Mouse (Mus musculus): Measurements from ENCODE around the gene Gm5901. TPM values are rescaled to one million over a fixed set of nuclear protein-coding genes. Genes with fewer than 3 reads are reported as not detected.
"Not testable (repeated sequence)": the region's sequence is repeated elsewhere in the genome, so short reads cannot be mapped to it uniquely, and the experiment has no call there.

The Gm5901 gene
- polyA plus RNA-seq, 1 experiment from 2014 or later, result not detected

- no peaks in the 10 kb centered on the region for H3K9me3 ChIP-seq (replicated peaks)
- H3K4me2 ChIP-seq, result no peak overlapping the region
- no peaks in the 10 kb centered on the region for H3K36me3 ChIP-seq
- ATAC-seq (ENCODE audit: low FRiP score), result no peak
- H3K4me1 ChIP-seq, result no peaks in the 10 kb centered on the region
- no peak overlapping the region for H3K27ac ChIP-seq (replicated peaks)
- no peak overlapping the region for H3K4me3 ChIP-seq (replicated peaks)
- no peak overlapping the region for H3K9ac ChIP-seq (replicated peaks)
- no peaks in the 10 kb centered on the region for H3K27me3 ChIP-seq (replicated peaks)
- 72% methylated on average over 1 of the region's 1 CpGs for WGBS
Observed at GRCm38 (mm10) chr7:105406322-105406721, 31.5 kb downstream of the Gm5901 start.

GRCm38 (mm10) chr7:105411874-105412632, 37.2 kb downstream of the Gm5901 start:
- not testable (repeated sequence) for H3K27ac ChIP-seq (replicated peaks); H3K4me3 ChIP-seq (replicated peaks); ATAC-seq (ENCODE audit: low FRiP score); H3K36me3 ChIP-seq; H3K4me1 ChIP-seq; H3K4me2 ChIP-seq; H3K9me3 ChIP-seq (replicated peaks); H3K9ac ChIP-seq (replicated peaks); H3K27me3 ChIP-seq (replicated peaks)
- WGBS, result 57% methylated on average over 8 of the region's 8 CpGs

DNA sequence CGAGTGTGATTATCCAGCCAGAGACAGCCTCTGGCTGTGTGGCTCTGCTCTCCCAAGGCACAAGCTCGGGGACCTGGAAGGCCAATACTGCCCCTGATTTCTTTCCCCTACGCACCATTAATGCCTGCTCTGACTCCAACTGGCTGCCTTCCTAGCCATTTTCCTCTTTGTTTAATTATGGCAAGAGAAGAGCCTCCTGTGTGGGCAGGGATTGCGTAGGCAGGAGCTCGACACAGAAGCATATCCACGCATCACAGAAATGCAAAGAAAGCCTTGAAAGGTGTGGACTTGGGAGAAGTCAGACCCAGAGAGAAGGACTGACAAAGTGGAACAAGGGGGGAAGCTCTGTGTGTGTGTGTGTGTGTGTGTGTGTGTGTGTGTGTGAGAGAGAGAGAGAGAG, 39.5 kb downstream of the Gm5901 start:
- no peak for ATAC-seq (ENCODE audit: low FRiP score)
- H3K36me3 ChIP-seq, result no peaks in the 10 kb centered on the region
- no peak overlapping the region for H3K4me2 ChIP-seq
- no peak overlapping the region for H3K27ac ChIP-seq (replicated peaks)
- no peak overlapping the region for H3K4me3 ChIP-seq (replicated peaks)
- no peaks in the 10 kb centered on the region for H3K4me1 ChIP-seq
- WGBS, result 70% methylated on average over 6 of the region's 6 CpGs
- no peak overlapping the region for H3K9ac ChIP-seq (replicated peaks)
- H3K9me3 ChIP-seq (replicated peaks), result no peaks in the 10 kb centered on the region
- H3K27me3 ChIP-seq (replicated peaks), result no peaks in the 10 kb centered on the region

- ATAC-seq (ENCODE audit: low FRiP score), result no peak
- Histone ChIP-seq H3K27me3 (replicated peaks) (no peaks in the 10 kb centered on the region), H3K9me3 (replicated peaks) (no peaks in the 10 kb centered on the region), H3K27ac (replicated peaks) (no peak overlapping the region), H3K9ac (replicated peaks) (no peak overlapping the region), H3K4me2 (no peak overlapping the region), H3K4me3 (replicated peaks) (no peak overlapping the region), H3K4me1 (no peaks in the 10 kb centered on the region), H3K36me3 (no peaks in the 10 kb centered on the region)
- WGBS, result 89% methylated on average over 7 of the region's 7 CpGs
Observed at GRCm38 (mm10) chr7:105416529-105416928, 41.7 kb downstream of the Gm5901 start.

DNA sequence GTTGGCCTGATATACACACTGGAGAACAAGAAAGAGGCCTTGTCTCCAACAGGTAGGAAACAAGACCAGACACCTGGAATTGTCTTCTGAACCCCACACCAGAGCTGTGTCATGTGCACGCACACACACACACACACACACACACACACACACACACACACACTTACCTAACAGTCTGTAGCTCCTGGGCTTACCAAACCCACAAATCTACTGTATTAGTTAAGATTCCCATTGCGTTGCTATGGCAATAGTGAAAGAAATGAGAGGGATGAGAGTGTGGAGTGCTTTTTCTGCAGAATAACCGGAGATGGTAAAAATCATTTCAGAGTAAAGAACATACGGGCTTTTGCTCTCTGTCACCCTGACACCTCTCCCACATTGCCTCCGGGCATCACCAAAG, 43.3 kb downstream of the Gm5901 start:
- Histone ChIP-seq H3K27ac (replicated peaks) (no peak overlapping the region), H3K4me1 (no peaks in the 10 kb centered on the region), H3K4me2 (no peak overlapping the region), H3K36me3 (no peaks in the 10 kb centered on the region), H3K27me3 (replicated peaks) (no peaks in the 10 kb centered on the region), H3K9me3 (replicated peaks) (no peaks in the 10 kb centered on the region), H3K9ac (replicated peaks) (no peak overlapping the region), H3K4me3 (replicated peaks) (no peak overlapping the region)
- 78% methylated on average over 5 of the region's 5 CpGs for WGBS
- no peak for ATAC-seq (ENCODE audit: low FRiP score)

DNA sequence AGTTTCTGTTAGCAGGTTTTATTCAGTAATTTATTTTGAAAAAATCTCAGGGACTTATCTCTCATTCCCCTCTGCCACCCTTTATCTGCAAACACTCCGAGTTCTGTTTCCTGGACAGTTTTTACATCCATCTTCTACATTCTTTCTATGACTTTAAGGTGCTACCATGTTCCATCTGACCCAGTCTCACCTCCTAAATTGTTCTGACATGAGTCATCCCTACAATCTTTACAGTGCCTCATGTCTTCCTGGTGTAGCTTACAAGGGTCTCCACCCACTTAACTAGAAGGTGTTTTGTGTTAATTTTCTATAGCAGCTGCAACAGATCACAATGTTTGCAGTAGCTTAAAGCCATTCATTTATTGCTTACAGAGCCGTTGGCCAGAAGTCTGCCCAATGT, 46.1 kb downstream of the Gm5901 start:
- Histone ChIP-seq H3K27ac (replicated peaks) (no peak overlapping the region), H3K4me2 (no peak overlapping the region), H3K9ac (replicated peaks) (no peak overlapping the region), H3K9me3 (replicated peaks) (no peaks in the 10 kb centered on the region), H3K4me3 (replicated peaks) (no peak overlapping the region), H3K4me1 (peaks cover 10% of the 10 kb centered on the region), H3K27me3 (replicated peaks) (peaks cover 8% of the 10 kb centered on the region; the same call in 1 of the 2 replicates), H3K36me3 (no peaks in the 10 kb centered on the region)
- no peak for ATAC-seq (ENCODE audit: low FRiP score)
- whole genome bisulfite sequencing, result 58% methylated on average over 2 of the region's 2 CpGs

DNA sequence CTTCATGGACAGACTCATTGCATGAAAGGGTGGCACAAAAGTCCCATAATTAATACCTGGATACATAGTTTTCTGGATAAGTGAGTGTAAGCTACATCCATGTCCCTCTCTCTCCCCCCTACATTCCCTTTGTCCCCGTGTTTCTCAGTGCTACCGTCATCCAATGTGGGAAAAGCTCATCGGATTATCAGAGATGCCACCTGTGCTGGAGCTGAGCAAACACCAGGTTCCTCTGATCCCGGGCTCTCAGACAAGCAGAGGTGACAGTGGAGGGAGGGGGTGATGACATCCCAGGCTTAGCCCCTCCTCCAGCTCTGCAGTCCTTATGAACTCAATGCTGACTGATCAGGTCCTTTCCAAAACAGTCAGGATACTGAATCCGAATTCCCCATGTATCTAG, 49.5 kb downstream of the Gm5901 start:
- no peak for ATAC-seq (ENCODE audit: low FRiP score)
- H3K4me1 ChIP-seq, result peaks cover 14% of the 10 kb centered on the region

DNA sequence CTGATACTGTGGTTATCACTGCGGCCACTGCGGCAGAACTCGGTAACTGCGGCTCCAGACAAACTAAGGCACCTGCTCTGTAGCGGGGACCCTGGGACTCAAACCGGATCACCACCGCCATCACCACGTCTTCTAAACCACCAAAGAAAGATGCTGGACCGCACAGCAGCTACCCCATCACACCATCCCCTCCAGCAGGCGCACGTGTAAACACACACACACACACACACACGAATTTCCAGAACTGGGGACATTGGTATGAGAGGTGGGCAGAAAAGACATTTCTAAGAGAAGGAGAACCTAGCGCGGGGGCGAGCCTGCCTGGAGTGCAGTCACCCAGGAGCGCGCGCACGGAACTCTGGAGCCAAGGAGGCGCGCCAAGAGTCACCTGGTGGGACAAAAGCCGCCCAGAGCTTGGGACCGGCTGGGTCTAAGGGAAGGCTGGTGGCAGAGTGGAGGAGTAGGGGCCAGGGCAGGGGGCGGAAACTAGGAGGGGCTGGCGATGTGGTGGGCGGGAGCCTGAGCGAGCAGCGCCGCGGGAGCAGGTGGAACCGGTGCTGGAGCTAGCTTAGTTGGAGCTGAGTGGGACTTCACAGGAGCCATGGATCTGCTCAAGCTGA, 50.7 kb downstream of the Gm5901 start, which contains the start of gene Cckbr:
Gene Cckbr (plus strand): TSS at position 308 of the 620 bp plus-strand sequence.
- Histone ChIP-seq H3K4me3 (replicated peaks) (peak within 1 kb of the TSS; percentile 54), H3K9me3 (replicated peaks) (no peaks in the 10 kb centered on the region), H3K4me2 (peak within 1 kb of the TSS; percentile 89), H3K36me3 (no peaks in the 10 kb centered on the region), H3K9ac (replicated peaks) (peak within 1 kb of the TSS; percentile 54), H3K27ac (replicated peaks) (no peak within 1 kb of the TSS), H3K27me3 (replicated peaks) (peaks cover 18% of the 10 kb centered on the region), H3K4me1 (peaks cover 14% of the 10 kb centered on the region)
- ATAC-seq (ENCODE audit: low FRiP score), result peak; percentile 90
- WGBS, result under 1% methylated on average over 27 of the region's 31 CpGs

More for the DNA sequence above, 49.5 kb downstream of the Gm5901 start:
- WGBS, result 37% methylated on average over 5 of the region's 5 CpGs
- Histone ChIP-seq H3K27ac (replicated peaks) (no peak overlapping the region), H3K36me3 (no peaks in the 10 kb centered on the region), H3K4me2 (no peak overlapping the region), H3K9me3 (replicated peaks) (no peaks in the 10 kb centered on the region), H3K4me3 (replicated peaks) (no peak overlapping the region), H3K9ac (replicated peaks) (no peak overlapping the region), H3K27me3 (replicated peaks) (peaks cover 18% of the 10 kb centered on the region)

GRCm38 (mm10) chr7:105426051-105426450, 51.2 kb downstream of the Gm5901 start:
- Histone ChIP-seq H3K9me3 (replicated peaks) (no peaks in the 10 kb centered on the region), H3K36me3 (no peaks in the 10 kb centered on the region), H3K27me3 (replicated peaks) (peaks cover 18% of the 10 kb centered on the region), H3K4me1 (peaks cover 14% of the 10 kb centered on the region), H3K4me2 (peak overlapping the region; percentile 89), H3K27ac (replicated peaks) (no peak overlapping the region), H3K4me3 (replicated peaks) (peak overlapping the region; percentile 54), H3K9ac (replicated peaks) (peak overlapping the region; percentile 54)
- peak; percentile 67 for ATAC-seq (ENCODE audit: low FRiP score)
- 8% methylated on average over 11 of the region's 11 CpGs for WGBS

Other genes with a start within 250 kb of the Gm5901 start
- gene Olfr683, start 228.0 kb upstream of the Gm5901 start, polyA plus RNA-seq (2015; fragmentation: Nextera tagmentation; extraction: Ambion mirVana), result not detected in 2 replicates
- not detected in 2 replicates for gene Olfr684, start 211.4 kb upstream of the Gm5901 start, polyA plus RNA-seq (2015; fragmentation: Nextera tagmentation; extraction: Ambion mirVana)
- not detected in 2 replicates for gene Olfr685, start 189.0 kb upstream of the Gm5901 start, polyA plus RNA-seq (2015; fragmentation: Nextera tagmentation; extraction: Ambion mirVana)
- gene Olfr686, start 167.6 kb upstream of the Gm5901 start, polyA plus RNA-seq (2015; fragmentation: Nextera tagmentation; extraction: Ambion mirVana), result not detected in 2 replicates
- gene Olfr688, start 86.9 kb upstream of the Gm5901 start, polyA plus RNA-seq (2015; fragmentation: Nextera tagmentation; extraction: Ambion mirVana), result not detected in 2 replicates
- not detected in 2 replicates for gene Olfr689, start 63.9 kb upstream of the Gm5901 start, polyA plus RNA-seq (2015; fragmentation: Nextera tagmentation; extraction: Ambion mirVana)
- not detected in 2 replicates for gene Olfr690, start 40.9 kb upstream of the Gm5901 start, polyA plus RNA-seq (2015; fragmentation: Nextera tagmentation; extraction: Ambion mirVana)
- gene Olfr691, start 32.8 kb upstream of the Gm5901 start, polyA plus RNA-seq (2015; fragmentation: Nextera tagmentation; extraction: Ambion mirVana), result 0.23 and 0.26 TPM in 2 replicates
- gene Olfr692, start 6.8 kb upstream of the Gm5901 start, polyA plus RNA-seq (2015; fragmentation: Nextera tagmentation; extraction: Ambion mirVana), result not detected in 2 replicates
- gene Fam160a2, start 25.0 kb downstream of the Gm5901 start, polyA plus RNA-seq (2015; fragmentation: Nextera tagmentation; extraction: Ambion mirVana), result 39.0 and 41.9 TPM in 2 replicates
- 0.08 and 0.09 TPM in 2 replicates for gene Cnga4, start 29.5 kb downstream of the Gm5901 start, polyA plus RNA-seq (2015; fragmentation: Nextera tagmentation; extraction: Ambion mirVana)
- 5.3 and 6.2 TPM in 2 replicates for gene Cckbr, start 50.7 kb downstream of the Gm5901 start, polyA plus RNA-seq (2015; fragmentation: Nextera tagmentation; extraction: Ambion mirVana)
- 34.6 and 39.9 TPM in 2 replicates for gene Cavin3, start 107.3 kb downstream of the Gm5901 start, polyA plus RNA-seq (2015; fragmentation: Nextera tagmentation; extraction: Ambion mirVana)
- 83.2 and 91.4 TPM in 2 replicates for gene Smpd1, start 179.3 kb downstream of the Gm5901 start, polyA plus RNA-seq (2015; fragmentation: Nextera tagmentation; extraction: Ambion mirVana)
- gene Apbb1, start 206.6 kb downstream of the Gm5901 start, polyA plus RNA-seq (2015; fragmentation: Nextera tagmentation; extraction: Ambion mirVana), result 248 and 299 TPM in 2 replicates
- gene Hpx, start 225.1 kb downstream of the Gm5901 start, polyA plus RNA-seq (2015; fragmentation: Nextera tagmentation; extraction: Ambion mirVana), result 0.36 and 0.59 TPM in 2 replicates

All from neural tube, embryonic 15.5 days (tissue).